Mouse (Mus musculus) skeletal muscle tissue, adult 2 months (tissue): ENCODE data around the gene Lce1a2.
"Not testable (repeated sequence)": the region's sequence is repeated elsewhere in the genome, so short reads cannot be mapped to it uniquely, and the experiment has no call there.

Source experiments
- DNase-seq: peaks from one replicate; pipeline ENCODE4 v3.0.0-alpha.2; 2012; ENCODE audit warnings: low read depth, low spot score

The Lce1a2 gene

DNA sequence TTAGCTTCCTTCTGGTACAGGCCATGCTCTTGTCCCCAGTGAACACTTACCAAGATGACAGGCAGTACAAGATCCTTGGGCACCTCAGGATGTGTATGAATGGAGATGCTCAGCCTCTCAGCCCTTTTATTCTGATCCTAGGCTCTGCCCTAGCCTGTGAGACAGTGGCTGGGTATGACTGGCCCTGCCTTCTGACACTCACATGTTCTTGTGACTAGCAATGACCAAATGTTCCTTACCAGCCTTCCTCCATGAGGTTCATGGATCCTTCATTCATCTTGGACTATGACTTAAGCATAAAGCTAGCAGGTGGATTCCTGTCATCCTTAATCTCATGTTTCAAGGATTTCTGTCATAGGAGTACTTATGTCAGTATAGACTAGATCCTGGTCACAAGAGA, at the start of gene Lce1a2:
Gene Lce1a2, minus strand, starts transcription at position 101 of the 400 bp plus-strand sequence.
- DNase-seq, result no peak

DNA sequence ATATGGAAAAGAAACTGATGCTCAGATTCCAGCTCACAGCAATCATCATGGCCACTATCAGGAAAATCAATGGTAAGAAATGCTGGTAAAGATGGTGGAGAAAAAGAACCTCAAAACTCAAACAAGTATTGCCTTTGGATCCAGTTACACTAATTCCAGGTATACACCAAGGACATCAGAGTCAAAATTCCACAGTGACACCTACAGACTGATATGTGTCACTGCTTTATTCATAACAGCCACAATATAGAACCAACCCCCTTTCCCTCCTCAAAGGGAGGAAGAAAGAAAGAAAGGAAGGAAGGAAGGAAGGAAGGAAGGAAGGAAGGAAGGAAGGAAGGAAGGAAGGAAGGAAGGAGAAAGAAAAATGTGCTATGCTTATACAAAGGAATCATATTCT, 45.0 kb upstream of the Lce1a2 start:
- DNase-seq, result no peak

DNA sequence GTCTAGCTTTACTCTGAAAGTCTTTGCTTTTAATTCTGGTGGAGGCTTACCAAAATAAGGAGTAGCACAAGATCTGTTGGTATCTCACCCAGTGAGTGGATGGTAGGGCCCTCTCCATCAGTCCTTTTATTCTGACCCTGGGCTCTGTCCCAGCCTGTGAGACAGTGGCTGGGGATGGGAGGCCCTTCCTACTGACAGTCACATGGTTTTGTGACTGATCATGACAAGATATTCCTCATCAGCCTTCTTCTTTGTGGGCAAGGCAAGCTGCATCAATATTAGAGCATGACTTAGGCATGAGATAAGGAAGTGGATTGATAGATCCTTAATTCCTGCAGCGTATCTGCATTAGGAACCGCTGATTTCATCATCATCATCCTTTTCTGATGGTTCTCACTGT, 38.9 kb upstream of the Lce1a2 start, which contains the start of gene Lce1e:
Gene Lce1e, minus strand, starts transcription at position 101 of the 400 bp plus-strand sequence.
- DNase-seq, result no peak

DNA sequence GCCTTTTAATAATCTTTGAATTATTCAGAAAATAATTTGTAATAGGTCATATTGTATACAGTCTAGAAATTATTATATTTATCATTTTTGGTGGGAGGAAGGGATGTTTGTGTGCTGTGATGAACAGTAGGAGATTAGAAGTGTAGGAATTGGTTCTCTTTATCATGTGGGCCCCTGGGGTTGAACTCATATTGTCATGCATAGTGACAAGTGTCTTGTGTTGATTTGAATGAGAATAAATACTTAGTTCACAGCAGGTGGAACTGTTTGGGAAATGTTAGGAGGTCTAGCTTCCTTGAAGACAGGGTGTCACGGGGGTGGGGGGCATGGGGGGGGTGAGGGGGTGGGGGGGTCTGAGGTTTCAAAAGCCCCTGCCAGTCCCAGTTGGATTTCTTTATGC, 24.5 kb upstream of the Lce1a2 start:
- no peak for DNase-seq

DNA sequence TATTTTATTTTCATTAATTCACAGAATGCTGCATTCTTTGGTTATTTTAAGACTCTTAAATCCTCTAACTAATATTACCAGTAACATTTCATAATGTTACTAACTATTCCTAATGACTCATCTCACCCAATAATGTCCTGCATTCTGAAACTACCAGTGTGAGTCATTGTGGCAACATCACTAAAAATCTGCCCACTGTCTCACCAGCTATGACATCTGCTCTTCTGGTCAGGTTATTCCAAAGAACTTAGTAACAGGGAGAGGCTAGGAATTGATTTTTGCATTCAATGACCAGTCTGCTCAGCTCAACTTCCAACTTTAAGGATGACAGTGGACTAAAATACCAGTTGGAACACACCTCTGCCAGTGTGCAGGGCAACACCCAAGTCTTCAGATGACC, 21.6 kb upstream of the Lce1a2 start:
- no peak for DNase-seq

DNA sequence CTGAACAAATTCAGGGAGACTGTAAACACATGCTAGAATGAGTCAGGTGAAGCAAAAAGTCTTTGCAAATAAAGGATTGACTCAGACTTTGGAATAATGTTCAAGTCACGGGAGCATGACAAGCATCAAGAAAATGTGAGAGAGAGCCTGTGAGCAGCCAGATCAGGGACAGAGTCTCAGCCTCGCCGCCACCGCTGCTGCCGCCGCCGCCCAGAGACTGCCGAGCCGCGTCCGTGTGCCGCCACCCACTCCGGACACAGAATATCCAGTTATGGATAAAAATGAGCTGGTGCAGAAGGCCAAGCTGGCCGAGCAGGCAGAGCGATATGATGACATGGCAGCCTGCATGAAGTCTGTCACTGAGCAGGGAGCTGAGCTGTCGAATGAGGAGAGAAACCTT, 19.0 kb upstream of the Lce1a2 start:
- DNase-seq, result not testable (repeated sequence)

DNA sequence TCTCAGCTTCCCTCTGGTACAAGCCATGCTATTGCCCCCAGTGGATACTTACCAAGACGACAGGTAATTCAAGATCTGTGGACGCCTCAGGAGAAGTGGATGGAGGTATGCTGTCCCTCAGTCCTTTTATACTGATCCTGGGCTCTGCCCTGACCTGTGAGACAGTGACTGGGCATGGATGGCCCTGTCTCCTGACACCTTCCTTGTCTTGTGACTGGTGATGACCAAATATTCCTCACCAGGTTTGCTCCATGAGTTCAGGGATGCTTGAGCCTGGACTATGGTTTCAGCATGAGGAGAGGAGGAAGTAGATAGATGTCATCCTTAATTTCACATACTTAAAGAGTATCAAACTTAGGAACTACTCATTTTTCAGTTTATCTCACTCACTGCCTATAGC, 17.0 kb upstream of the Lce1a2 start, which contains the start of gene Lce1d:
Gene Lce1d, minus strand, starts transcription at position 101 of the 400 bp plus-strand sequence.
- DNase-seq, result no peak

DNA sequence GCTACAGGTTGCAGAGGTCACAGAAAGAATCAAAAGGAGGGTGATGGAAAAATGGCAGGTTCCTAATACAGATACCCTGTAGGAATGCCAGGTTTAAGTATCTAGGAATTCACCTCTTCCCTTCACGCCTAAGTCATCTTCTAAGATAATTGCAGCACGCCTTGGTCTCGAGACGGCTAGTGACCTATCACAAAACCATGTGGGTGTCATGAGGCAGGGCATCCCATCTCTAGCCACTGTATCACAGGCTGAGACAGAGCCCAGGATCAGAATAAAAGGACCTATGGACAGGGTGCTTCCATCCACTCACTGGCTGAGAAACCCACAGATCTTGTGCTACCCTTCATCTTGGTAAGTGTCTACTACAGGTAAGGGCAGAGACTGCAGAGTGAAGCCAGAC, 8.8 kb upstream of the Lce1a2 start, which contains the start of gene Lce1c:
Gene Lce1c, plus strand, starts transcription at position 301 of the 400 bp plus-strand sequence.
- DNase-seq, result no peak

DNA sequence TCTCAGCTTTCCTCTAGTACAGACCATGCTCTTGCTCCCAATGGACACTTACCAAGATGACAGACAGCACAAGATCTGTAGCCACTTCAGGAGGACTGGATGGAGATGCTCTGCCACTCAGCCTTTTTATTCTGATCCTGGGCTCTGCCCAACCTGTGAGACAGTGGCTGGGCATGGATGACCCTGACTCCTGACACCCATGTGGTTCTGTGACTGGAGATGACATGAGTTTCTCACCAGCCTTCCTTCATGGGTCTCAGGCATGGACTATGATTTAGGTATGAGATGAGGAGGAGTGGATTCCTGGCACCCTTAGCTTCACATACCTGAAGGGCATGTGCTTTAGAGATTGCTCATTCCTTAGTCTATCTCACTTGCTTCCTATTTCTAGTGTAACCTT, 13.3 kb downstream of the Lce1a2 start, which contains the start of gene Lce1b:
Gene Lce1b, minus strand, starts transcription at position 101 of the 400 bp plus-strand sequence.
- no peak for DNase-seq

DNA sequence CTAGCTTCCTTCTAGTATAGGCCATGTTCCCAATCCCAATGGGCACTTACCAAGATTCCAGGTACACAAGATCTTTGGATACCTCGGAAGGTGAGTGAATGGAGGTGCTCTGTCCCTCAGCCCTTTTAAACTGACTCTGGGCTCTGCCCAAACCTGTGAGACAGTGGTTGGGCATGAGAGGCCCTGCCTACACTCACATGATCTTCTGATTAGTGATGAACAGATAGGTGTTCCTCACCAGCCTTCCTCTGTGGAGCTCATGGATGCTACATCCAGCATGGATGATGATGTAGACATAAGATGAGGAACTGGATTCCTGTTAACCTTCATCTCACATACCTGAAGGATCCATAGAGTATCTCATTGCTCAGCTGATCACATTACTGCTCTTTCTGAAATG, 21.9 kb downstream of the Lce1a2 start, which contains the start of gene Lce1a1:
Gene Lce1a1, minus strand, starts transcription at position 101 of the 400 bp plus-strand sequence.
- no peak for DNase-seq

DNA sequence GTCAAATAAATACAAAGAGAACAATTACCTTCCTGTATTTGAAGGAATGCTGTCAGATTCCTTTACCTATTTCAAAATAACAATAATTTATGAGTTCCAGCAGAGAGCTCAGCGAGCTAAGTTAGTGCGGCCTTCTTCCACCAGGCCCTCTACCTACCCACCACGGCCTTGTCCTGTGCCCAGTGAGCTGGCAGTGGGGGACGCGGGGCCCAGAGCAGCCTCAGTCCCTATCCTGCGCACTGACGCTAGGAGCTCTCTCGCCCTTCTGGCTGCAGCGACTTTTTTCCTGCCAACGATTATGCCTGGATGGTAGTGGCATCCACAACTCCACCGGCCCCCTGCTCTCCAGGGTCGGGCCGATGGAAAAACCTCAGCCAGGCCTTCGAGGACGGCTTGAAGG, 30.3 kb downstream of the Lce1a2 start:
- no peak for DNase-seq

DNA sequence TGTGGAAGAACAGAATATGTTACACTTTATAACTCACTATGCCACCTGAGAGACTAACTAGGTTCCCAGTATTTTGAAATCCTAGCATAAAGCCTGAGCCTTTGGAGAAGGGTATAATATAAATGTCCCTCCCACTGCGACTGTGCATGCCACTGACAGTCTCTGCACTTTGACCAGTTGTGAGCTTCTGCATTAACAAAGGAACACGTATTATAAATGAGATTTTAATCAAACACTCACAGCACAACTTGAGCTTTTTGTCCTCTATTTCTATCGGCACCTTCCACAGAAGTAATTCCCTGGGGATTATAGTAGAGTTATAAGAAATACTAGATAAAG, 31.5 kb downstream of the Lce1a2 start:
- DNase-seq, result no peak

DNA sequence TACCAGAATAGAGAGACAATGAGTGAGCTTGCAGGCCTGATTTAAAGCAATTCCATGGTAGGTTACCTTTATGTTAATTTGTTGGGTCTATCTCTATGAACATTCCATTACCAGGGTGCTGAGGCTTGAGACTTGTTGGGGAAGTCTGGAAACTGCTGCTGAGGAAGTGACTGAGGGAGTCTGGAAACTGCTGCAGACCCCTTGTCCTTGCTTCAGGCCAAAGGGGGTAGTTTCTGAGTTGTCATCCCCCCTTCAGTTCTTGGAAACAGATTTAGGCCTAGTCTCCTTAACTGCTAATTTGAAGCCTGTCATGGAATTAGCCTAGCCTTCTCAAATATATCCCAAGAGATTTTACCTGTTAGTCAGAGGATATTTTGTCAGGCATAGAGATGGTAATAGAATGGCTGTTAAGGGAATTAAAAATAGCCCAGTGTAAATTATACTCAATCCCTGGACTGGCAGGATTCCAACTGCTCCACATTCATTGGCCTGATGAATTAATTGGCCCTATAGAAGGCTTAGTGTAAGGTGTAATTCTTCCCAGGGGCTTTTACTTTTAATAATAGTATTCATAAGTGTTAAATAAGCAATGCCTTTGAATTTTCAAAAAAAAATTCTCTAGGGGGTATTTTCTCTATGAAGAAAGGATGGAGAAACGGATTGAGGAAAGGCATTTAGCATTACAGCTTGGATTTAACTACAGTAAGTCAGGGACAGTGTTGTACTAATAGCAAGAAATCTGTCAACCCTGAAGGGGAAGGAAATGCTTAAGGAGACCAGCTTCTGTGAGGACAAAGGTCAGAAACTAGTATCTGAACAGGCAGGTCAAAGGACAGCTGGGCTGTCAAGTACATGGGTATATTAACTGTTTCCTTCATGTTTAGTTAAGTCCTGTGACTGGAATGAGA, 32.1 kb downstream of the Lce1a2 start:
- DNase-seq, result no peak

DNA sequence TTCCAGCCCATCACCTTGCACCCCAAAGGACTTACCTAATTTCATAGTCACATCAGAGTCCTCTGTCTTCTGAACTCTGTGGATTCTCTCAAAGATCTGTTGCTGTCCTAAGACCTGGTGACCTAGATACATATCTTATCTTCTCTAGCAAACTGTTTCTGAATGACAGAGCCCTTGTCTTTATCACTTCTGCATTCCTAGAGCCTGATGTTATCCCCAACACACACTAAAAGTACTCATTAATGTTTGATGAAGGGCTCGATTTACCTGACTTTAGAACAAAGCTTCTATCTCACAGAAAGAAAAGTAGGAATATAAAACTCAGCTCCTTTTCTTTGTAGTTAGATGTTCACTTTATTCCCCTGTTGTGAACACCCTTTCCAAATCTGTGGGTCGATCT, 48.6 kb downstream of the Lce1a2 start, which contains the start of gene Lce6a:
Gene Lce6a, minus strand, starts transcription at position 101 of the 400 bp plus-strand sequence.
- no peak for DNase-seq
